Mouse (Mus musculus) embryo, embryonic 11.5 days (tissue): ENCODE results near the gene Ctnnal1.
A peak's percentile ranks its signal among the peaks of the same experiment; 100 is the strongest.
"Not testable (repeated sequence)": the region's sequence is repeated elsewhere in the genome, so short reads cannot be mapped to it uniquely, and the experiment has no call there.

Source experiments
- DNase-seq: peaks from one replicate; pipeline ENCODE4 v3.0.0-alpha.2; 2012; ENCODE audit warnings: low read depth, low spot score

The Ctnnal1 gene

GRCm38 (mm10) chr4:56865003-56865511, at the start of gene Ctnnal1:
Gene Ctnnal1 (minus strand): TSS chr4:56865188.
- DNase-seq: peak; percentile 80

DNA sequence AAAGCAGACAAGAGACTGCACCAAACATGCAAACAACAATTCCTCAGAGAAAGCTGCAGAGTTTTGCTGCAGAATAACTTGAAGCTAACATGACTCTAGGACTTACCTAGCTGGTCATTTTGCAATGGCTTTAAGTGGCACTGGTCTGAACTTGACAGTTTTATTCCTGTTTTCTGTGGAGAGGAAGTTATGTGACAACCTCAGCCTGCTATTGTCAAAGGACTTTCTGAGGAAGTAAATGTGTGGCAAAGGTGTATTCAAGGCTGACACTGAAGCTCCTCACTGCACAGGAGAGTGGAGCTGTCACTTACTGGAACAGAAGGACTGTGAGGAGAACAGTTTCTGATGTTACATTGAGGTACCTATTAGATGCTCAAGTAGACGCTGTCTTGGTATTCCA, 49.8 kb upstream of the Ctnnal1 start:
- no peak for DNase-seq

DNA sequence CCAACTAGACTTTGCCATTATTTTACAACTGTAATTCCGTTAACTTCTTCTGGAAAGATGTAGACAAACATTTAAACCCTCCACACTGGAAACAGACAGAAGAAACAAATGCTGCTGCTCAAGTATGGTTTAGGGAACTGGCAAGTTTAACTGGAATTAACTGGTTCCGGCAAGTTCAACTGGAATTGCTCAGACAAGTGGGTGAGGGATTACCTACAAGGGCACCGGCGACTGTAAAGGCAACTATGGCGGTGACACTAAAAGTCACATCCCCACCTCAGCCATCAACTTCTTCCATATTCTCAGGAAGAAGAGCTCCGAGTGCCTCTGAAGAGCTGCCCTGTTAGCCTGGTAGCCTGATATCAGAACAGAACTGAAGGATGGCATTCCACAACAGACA, 49.4 kb upstream of the Ctnnal1 start:
- DNase-seq: no peak

GRCm38 (mm10) chr4:56912382-56913001, 47.5 kb upstream of the Ctnnal1 start:
- DNase-seq: no peak

DNA sequence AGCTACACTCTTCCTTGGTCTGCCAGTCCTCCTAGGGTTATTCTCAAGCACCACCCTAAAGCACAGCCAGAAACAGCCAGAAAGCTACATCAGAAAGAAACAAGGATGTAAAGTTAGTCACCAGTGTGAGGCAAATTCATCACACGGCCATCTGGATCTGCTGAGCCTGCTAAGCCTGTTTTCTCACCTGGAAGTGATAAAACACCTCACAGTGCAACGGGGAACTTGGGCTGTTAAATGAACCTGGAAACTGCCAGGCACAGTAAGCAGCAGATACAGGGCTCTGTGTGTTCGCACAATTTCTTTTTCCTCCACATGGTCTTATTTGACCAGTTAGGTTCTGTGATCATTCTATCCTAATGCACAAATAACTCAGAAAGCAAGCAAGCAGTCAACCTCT, 44.6 kb upstream of the Ctnnal1 start:
- peak; percentile 22 for DNase-seq

DNA sequence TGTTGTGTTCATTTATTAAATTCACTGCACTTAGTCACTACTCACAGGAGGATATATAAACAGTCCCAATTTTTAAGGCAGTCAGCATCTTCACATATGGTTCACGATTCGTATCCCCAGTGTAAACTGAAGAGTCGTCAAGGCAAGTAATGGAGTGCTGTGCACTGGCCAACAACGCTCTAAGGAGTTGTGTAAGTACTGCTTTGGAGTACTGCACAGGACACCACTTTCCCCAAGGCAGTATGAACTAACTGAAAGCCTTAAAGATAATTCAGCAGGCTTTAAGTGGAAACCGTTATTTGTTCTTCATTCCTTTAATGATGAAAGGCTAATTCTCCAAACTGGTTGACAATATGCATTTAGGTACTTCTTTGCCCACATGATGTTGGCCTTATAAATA, 42.7 kb upstream of the Ctnnal1 start:
- DNase-seq: no peak

DNA sequence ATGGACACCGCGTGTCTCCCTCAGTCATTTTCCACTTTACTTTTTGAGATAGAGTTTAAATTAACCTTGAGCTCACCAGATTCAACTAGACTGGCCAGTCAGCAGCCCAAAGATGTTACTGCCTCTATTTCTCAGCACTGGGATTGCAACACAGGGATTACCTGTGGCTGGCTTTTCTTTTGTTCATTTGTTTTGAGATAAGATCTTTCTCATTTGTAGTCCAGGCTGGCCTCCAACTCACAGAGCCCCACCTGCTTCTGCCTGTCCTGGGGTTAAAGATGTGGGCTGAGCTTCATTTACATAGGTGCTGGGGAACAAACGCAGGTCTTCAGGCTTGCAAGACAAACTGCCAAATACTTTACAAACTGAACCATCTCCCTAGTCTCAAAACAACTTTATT, 41.9 kb upstream of the Ctnnal1 start:
- no peak for DNase-seq

DNA sequence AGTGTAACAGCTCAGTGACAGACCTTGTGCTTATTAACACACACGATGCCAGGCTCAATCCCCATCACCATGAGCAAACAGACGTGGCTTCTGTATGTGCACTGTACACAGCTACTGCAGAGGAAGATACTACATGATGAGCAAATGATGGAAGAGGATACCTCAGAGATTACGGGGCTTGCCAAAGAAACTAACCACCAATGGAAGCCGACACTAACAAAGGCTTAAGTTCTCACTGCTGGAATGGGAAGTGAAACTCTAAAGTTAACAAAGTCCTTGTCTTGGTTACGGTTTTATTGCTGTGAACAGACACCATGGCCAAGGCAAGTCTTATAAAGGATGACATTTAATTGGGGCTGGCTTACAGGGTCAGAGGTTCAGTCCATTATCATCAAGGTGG, 40.5 kb upstream of the Ctnnal1 start:
- DNase-seq: no peak

DNA sequence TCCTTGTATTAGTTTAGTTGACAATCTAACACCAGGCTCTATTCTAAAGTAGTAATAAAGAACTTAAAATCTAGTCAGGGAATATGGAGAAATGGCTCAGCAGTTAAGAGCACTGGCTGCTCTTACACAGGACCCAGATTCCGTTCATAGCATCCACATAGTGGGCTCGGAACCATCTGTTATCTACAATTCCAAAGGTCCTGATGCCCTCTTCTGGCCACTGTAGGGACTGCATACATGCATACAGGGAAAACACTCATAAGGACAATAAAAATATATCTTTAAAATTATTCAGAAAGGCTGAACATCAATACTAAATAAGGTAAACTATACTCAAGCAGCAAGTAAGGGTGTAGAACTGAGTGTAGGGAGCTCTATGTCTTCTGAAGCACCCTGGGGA, 36.7 kb upstream of the Ctnnal1 start:
- no peak for DNase-seq

GRCm38 (mm10) chr4:56899216-56899615, 34.2 kb upstream of the Ctnnal1 start:
- DNase-seq: no peak

DNA sequence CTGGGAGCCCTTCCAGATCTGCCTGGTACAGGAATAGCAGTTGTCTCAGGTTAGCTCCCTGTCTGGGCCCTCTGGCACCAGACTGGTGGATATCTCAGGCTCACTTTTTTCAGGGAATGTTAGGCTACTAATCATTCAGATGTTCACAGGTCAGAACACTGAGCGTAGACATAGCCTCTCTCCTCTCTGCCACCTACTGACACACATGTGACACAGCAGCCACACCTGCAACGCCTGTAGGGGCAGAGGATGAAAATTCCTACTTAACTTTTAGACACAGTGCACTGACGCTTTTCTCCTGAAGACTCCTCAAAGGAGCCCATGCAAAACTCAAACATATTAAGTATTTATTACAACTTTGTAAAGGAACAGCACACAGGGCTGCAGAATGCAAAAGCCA, 32.5 kb upstream of the Ctnnal1 start:
- DNase-seq: no peak

DNA sequence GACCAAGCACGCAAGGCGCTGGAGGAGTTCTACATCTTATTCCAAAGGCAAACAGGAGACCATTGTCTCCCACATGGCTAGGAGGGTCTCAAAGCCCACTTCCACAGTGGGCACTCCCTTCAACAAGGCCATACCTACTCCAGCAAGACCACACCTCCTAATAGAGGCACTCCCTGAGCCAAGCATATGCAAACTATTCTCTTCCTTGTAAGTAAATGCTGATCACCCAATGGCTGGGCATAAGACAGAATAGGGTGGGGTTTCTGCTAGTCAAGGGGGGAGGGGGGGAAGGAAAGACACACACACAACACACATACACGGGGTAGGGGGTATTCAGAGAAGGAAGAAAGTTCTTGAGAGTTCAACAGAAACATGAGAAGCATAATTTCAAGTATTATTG, 29.2 kb upstream of the Ctnnal1 start:
- no peak for DNase-seq

DNA sequence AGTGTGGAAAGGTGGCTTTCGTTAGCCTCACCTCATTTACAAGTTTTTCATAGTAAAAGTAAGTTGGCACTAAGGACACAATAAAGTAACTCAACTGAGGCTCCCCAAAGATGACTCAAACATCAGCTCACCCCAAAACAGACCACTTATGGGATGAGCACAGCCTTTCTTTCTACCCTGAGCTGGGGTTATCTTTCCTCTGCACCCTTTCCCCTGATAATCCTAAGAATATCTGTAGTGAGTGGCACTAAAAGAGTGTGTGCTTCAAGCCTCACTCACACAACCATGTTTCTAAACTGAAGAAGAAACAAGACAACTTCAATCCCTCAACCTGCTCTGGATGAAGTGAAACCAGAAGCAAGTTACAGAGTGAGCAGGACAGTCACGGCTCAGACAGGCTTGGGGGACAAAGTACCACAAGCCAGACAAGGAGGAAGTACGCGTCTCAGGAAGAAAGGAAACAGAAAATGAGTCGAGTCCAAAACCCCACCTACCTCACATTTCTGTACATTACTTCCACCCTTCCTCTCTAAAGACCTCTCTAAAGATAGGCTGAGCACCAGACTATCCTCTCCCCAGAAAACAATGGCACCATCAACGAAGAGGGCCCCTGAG, 27.6 kb upstream of the Ctnnal1 start:
- DNase-seq: no peak

GRCm38 (mm10) chr4:56888483-56888882, 23.5 kb upstream of the Ctnnal1 start:
- DNase-seq: no peak

DNA sequence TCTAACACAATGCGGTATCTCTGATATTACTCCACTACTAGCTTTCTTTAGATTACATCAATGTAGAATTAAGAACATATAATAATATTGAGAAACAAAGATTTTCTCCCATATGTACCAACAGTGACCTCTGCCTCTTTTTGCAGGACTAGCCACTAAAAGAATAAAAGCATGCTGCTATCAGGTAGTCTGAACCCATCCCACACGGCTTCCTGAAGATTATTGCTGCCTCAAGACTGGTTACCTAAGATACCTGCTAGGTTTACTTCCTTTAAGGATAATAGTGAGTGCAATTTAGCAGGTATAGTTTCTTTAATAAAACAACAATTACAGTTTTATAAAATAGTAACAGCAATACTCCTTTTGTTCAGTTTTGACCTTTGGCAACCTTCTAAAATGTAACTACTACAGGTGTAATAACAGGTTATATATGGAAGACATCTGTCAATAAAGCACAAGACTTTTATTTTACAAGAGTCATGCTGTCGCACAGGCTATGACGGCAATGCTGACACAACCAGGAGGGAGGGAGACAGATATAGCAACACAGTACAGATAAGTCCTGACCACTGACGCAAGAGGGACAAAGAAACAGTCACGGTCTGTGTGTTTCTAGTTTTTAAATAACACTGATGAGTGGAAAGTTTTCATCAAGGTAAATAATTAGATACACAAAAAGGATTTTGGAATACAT, 21.4 kb upstream of the Ctnnal1 start:
- DNase-seq: no peak

DNA sequence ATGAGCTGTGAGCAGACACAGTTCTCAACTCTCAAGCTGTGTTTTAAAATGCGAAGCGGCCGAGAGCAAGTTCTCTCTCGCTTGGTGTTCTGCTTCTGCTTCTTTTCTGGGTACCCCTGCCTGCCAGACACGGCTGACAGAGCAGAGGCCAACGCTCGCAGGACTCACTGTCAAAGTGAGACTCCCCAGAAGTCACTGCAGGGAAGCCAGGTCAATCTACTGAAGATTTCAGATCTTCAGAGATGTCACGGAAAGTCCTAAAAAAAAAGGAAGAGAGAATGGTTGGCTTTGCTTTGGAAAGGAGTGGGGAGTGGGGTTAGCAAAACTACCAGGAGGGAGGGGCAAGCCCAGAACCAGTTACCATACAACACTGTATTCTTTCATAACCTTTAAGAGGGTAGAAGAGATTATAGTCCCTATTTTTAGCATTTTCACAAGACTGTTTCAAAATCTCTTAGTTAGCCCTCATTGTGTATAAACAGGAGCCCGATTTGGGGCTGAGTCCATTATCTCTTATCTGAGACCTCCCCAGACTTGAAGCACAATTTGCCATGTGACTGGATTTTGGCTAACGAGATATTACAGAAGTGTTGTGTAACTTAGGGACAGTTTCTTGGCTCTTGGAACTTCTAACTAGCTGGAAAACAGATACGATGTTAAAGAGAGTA, 15.2 kb upstream of the Ctnnal1 start:
- DNase-seq: no peak

GRCm38 (mm10) chr4:56878971-56879370, 14.0 kb upstream of the Ctnnal1 start:
- no peak for DNase-seq

DNA sequence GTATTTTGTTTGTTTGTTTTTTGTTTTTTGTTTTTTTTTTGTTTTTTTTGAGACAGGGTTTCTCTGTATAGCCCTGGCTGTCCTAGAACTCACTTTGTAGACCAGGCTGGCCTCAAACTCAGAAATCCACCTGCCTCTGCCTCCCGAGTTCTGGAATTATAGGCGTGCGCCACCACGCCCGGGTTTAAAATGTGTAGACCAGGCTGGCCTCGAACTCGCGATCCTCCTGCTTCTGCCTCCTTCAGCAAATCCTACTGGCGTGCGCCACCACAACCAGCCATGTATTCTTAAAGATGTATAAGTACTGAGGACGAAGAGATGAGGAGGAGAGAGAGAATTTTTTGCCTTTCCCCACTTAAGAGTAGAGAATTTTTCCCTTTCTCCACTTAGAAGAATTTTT, 5.6 kb upstream of the Ctnnal1 start:
- not testable (repeated sequence) for DNase-seq

GRCm38 (mm10) chr4:56867761-56868160, 2.8 kb upstream of the Ctnnal1 start:
- no peak for DNase-seq

- no peak for DNase-seq
These were observed 983 bp upstream of the Ctnnal1 start for GRCm38 (mm10) chr4:56865971-56866370.

DNA sequence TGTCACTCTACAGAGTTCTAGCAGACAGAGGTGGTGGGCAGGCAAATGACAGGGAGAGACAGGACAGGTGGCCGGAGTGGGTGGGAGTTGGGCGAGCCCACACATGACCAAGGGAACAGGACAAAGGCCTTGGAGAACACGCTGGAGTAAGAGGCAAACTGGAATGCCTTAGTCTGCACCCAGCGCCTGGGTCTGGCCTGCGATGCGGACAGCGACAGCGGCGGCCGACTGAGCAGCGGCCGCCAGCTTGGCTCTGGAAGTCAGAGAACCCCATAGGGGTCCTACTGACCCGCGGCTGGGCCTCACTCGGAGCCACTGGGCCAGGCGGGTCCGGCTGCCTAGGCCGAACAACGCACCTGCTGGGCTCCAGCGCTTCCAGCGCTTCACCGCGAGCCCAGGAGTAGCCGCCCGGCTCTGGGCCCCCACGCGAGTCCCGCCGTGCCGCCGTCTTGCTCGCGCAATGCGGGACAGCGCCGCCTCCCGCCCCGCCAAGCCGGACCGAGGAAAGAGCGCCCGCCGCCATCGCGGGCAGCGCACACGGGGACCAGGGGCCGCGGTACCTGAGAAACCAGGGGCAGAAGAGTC, 479 bp downstream of the Ctnnal1 start:
- peak; percentile 23 for DNase-seq

GRCm38 (mm10) chr4:56864016-56864415, 972 bp downstream of the Ctnnal1 start:
- DNase-seq: no peak
